Mouse (Mus musculus) naive thymus-derived CD4-positive, alpha-beta T cell, adult 2 months (primary cell): ENCODE measurements around the gene Vmn1r4.

Source experiments
- DNase-seq: peaks from one replicate; pipeline ENCODE4 v3.0.0-alpha.2; 2011; ENCODE audit warnings: low read depth

Gene Vmn1r4

GRCm38 (mm10) chr6:56917578-56918368 lies 6.0 kb upstream of the Vmn1r4 start:
- DNase-seq = no peak

- DNase-seq = peak; percentile 50
Measured at GRCm38 (mm10) chr6:56919330-56920044, 4.3 kb upstream of the Vmn1r4 start.

- no peak for DNase-seq
Measured at GRCm38 (mm10) chr6:56920222-56921092, 3.4 kb upstream of the Vmn1r4 start.

DNA sequence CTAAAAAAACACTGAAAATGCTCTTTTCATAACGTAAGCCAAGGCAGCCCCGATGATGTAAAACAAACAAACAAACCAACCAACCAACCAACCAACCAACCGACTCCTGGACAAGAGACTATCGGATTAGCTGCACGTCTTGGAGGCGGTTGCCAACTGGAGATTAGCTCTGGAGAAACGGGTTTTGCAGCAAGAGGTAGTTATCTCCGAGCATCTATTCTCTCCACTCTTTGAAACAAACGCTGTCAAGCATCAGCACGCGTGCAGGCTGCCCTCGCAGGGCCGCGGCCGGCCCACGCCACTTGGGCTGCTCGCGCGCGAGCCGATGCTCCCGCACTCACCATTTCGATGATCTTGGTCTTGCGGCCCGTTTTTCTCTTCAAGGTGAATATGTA lies 487 bp upstream of the Vmn1r4 start:
- no peak for DNase-seq

- DNase-seq = no peak
Measured at GRCm38 (mm10) chr6:56931648-56932415, 8.0 kb downstream of the Vmn1r4 start.

- DNase-seq = peak; percentile 18
Measured at GRCm38 (mm10) chr6:56932464-56932863, 8.6 kb downstream of the Vmn1r4 start.

DNA sequence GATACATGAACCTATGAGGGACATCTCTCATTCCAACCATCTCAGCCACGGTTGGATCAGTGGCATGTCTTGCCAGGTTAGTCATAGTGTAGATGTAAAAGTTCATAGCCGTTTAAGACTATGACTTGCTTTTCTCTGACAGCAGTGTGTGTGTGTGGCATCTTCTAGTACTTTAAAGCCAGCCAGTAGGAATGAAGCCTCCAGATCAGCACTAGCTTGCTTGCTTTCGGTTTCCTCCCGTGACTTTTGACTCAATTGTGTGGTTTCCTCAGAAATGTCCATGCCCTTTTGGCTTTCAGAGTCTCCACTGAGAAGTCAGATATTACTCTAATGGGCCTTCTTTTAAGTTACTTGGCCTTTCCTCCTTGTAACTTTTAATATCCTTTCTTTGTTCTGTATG lies 10.6 kb downstream of the Vmn1r4 start:
- DNase-seq = no peak

GRCm38 (mm10) chr6:56956436-56956835 lies 32.6 kb downstream of the Vmn1r4 start:
- DNase-seq = no peak

DNA sequence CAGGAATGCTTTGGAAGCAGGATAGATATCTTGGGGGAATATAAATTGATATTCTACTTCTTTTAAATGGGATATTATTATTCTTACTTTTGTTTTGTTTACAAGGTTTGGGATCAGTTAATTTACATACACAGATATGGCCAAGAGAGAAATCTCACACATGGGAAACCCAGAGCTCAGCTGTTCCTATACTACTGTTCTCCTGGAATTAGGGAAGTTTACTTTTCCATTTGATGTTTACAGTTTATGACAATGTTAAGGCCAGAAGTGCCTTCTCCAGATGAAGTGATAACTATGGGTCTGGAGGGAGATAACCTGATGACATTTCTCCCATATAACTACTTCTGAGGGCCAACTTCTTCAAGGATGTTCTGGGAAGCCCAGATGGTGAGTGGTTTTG lies 46.2 kb downstream of the Vmn1r4 start, which contains the start of gene Vmn1r5:
Gene Vmn1r5 (plus strand): TSS at position 301 of the 400 bp plus-strand sequence.
- no peak for DNase-seq

DNA sequence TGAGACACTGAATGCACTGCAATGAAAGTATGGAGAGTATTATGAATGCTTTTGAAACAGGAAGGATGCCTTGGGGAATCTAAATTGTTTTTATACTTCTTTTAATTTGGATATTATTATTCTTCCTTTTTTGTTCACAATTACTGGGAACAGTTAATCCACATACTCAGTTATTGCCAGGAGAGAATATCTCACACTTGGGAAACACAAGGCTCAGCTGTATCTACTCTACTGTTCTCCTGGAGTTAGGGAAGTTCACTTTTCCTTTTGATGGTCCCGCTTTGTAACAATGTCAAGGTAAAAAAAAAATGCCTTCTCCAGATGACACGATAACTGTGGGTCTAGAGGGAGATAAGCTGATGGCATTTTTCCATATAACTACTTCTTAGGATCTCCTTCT lies 73.1 kb downstream of the Vmn1r4 start, which contains the start of gene Vmn1r6:
Gene Vmn1r6 (plus strand): TSS at position 301 of the 400 bp plus-strand sequence.
- DNase-seq = no peak
